Mouse (Mus musculus) liver, embryonic 15.5 days (tissue): ENCODE measurements around the gene Sox30. TPM values are rescaled to one million over a fixed set of nuclear protein-coding genes. Genes with fewer than 3 reads are reported as not detected.

Source experiments
- ATAC-seq: fragments of 200-750 bp; cut with Nextera tagmentation; 2 replicates; pipeline ENCODE4 v1.8.0; 2017; ENCODE audit warnings: moderate number of reproducible peaks, mild to moderate bottlenecking, moderate library complexity; ENCODE audit not compliant: insufficient read depth
- H3K27ac ChIP-seq: fragments of 300-500 bp; sonication (generic); replicated peaks from 2 replicates; pipeline ENCODE4 v1.5.1; 2015; ENCODE audit warnings: mild to moderate bottlenecking, inconsistent platforms
- H3K27me3 ChIP-seq: fragments of 300-500 bp; sonication (generic); 2 replicates; pipeline ENCODE4 v1.6.1; 2015; ENCODE audit warnings: mild to moderate bottlenecking, inconsistent platforms
- H3K36me3 ChIP-seq: fragments of 300-500 bp; sonication (generic); replicated peaks from 2 replicates; pipeline ENCODE4 v1.6.1; 2015; ENCODE audit warnings: moderate library complexity, mild to moderate bottlenecking, inconsistent platforms
- H3K4me1 ChIP-seq: fragments of 300-500 bp; sonication (generic); replicated peaks from 2 replicates; pipeline ENCODE4 v1.6.1; 2015; ENCODE audit warnings: inconsistent platforms
- H3K4me2 ChIP-seq: fragments of 300-500 bp; sonication (generic); 2 replicates; pipeline ENCODE4 v1.6.1; 2015; ENCODE audit warnings: moderate library complexity, mild to moderate bottlenecking, inconsistent platforms
- H3K4me3 ChIP-seq: fragments of 300-500 bp; sonication (generic); replicated peaks from 2 replicates; pipeline ENCODE4 v1.5.1; 2015; ENCODE audit warnings: mild to moderate bottlenecking, inconsistent platforms
- H3K9ac ChIP-seq: fragments of 300-500 bp; sonication (generic); 2 replicates; pipeline ENCODE4 v1.6.1; 2015; ENCODE audit warnings: moderate library complexity, mild to moderate bottlenecking, inconsistent platforms
- H3K9me3 ChIP-seq: fragments of 300-500 bp; sonication (generic); replicated peaks from 2 replicates; pipeline ENCODE4 v1.6.1; 2016; ENCODE audit warnings: inconsistent platforms
- WGBS: fragments of 180-500 bp; shearing (Covaris S2); methylation state at CpG from one replicate; pipeline ENCODE4 v1.1.7; 2015; ENCODE audit warnings: mixed read lengths; ENCODE audit not compliant: insufficient replicate concordance; 5-methylcytosine and 5-hydroxymethylcytosine counted together
- polyA plus RNA-seq: library from polyadenylated mRNA; unstranded; fragments of >200 nt; fragmentation: Nextera tagmentation; extraction: Ambion mirVana; gene quantifications from 2 replicates; pipeline ENCODE4 v1.2.1, GENCODE M21; 2015

Sox30 gene
- not detected in 2 replicates for polyA plus RNA-seq

DNA sequence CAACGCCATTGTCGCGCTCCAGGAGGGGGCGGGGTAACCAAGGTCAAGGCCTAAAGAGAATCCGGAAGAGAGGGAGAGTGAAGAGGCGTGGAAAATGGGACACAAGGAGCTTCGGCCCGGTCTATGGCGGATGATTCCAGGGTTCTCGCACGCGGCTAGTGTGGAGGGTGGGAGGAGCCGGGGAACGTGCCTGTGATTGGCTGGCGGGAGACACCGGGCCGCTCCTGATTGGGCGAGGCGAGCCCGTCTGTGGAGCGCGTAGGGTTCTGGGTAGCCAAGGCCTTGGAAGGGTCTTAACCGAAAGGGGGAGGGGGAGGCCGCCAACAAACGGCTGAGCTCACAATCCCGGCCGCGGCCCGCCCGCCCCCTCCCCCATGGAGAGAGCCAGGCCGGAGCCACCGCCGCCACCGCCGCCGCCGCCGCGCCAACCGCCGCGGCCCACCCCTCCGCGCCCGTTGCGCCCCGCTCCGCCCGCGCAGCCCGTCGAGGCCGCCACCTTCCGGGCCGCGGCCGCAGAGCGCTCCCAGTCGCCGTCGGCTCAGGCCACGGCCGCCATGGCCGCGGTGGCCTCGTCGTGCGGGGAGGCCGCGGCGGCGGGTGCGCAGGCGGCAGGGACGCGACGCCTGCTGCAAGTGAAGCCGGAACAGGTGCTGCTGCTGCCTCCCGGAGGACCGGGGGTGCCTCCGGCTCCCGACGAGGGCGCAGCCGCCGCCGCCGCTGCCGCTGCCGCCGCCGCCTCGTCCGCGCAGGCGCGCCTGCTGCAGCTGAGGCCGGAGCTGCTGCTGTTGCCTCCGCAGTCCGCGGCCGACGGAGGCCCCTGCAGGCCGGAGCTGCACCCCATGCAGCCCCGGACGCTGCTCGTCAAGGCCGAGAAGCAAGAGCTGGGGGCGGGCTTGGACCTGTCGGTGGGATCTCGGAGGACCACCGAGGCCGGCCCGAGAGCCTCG is at the start of gene Sox30:
Gene Sox30 (plus strand): TSS at position 365 of the 947 bp plus-strand sequence.
- Histone ChIP-seq H3K4me2 (peak within 1 kb of the TSS; percentile 77), H3K4me3 (peak within 1 kb of the TSS; percentile 60), H3K9me3 (no peaks in the 10 kb centered on the region), H3K9ac (peak within 1 kb of the TSS; percentile 46; the same call in 1 of the 2 replicates), H3K4me1 (peaks cover 13% of the 10 kb centered on the region; the same call in 1 of the 2 replicates), H3K27me3 (peaks cover 45% of the 10 kb centered on the region), H3K36me3 (no peaks in the 10 kb centered on the region), H3K27ac (no peak within 1 kb of the TSS)
- ATAC-seq, result peak; percentile 64
- WGBS, result 9% methylated on average over 107 of the region's 115 CpGs

DNA sequence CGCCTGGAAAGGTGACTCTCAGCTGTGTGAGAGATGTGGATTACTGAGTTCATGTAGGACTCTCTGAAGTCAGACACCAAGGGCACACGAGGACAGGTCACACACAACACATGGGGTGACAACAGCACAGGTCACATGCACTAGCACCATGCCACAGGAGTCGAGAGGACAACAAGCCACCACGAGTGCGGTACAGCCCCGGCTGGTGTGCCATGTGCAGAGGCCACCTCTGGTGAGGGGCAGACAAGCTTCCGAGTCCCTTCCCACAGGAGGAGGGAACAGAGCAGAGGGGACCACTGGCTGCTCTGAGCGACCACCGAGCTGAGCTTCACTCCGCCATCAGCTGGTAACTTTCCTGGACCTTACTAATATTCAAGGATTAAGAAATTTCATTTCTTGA is 47.3 kb upstream of the Sox30 start:
- Histone ChIP-seq H3K9ac (no peak overlapping the region), H3K27me3 (no peaks in the 10 kb centered on the region), H3K4me3 (no peak overlapping the region), H3K36me3 (peaks cover 47% of the 10 kb centered on the region), H3K27ac (no peak overlapping the region), H3K4me2 (no peak overlapping the region), H3K9me3 (no peaks in the 10 kb centered on the region), H3K4me1 (no peaks in the 10 kb centered on the region)
- no peak for ATAC-seq
- WGBS, result 77% methylated on average over 10 of the region's 10 CpGs

- no peak overlapping the region for H3K9ac ChIP-seq
- no peak for ATAC-seq
- H3K4me1 ChIP-seq, result peaks cover 4% of the 10 kb centered on the region; the same call in 1 of the 2 replicates
- no peaks in the 10 kb centered on the region for H3K9me3 ChIP-seq
- H3K4me3 ChIP-seq, result no peak overlapping the region
- H3K27ac ChIP-seq, result no peak overlapping the region
- no peaks in the 10 kb centered on the region for H3K27me3 ChIP-seq
- 87% methylated on average over 8 of the region's 8 CpGs for WGBS
- peaks cover 41% of the 10 kb centered on the region for H3K36me3 ChIP-seq
- no peak overlapping the region for H3K4me2 ChIP-seq
Observed at GRCm38 (mm10) chr11:45937478-45937877, 42.6 kb upstream of the Sox30 start.

DNA sequence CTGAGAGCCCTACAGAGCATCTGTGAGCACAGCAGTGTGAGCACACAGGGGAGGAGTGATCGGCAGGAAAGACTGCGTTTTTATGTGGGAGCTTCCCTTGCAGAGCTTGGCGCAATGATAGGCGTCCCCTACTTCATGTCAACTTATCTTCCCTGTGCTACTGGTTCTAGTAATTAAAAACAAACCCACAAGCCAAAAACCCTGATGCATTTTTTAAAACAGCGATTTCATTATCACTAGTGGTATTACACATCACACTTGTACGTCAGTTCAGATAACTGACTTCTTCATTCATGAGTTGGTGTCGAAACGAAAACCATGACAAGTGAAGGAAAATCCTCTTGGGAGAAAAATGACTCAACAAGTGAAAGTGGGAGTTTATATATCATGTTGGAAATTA is 41.2 kb upstream of the Sox30 start:
- Histone ChIP-seq H3K27ac (no peak overlapping the region), H3K4me1 (peaks cover 18% of the 10 kb centered on the region), H3K9me3 (no peaks in the 10 kb centered on the region), H3K4me3 (no peak overlapping the region), H3K9ac (no peak overlapping the region), H3K27me3 (no peaks in the 10 kb centered on the region), H3K4me2 (no peak overlapping the region), H3K36me3 (peaks cover 29% of the 10 kb centered on the region)
- ATAC-seq, result no peak
- WGBS, result 64% methylated on average over 8 of the region's 8 CpGs

DNA sequence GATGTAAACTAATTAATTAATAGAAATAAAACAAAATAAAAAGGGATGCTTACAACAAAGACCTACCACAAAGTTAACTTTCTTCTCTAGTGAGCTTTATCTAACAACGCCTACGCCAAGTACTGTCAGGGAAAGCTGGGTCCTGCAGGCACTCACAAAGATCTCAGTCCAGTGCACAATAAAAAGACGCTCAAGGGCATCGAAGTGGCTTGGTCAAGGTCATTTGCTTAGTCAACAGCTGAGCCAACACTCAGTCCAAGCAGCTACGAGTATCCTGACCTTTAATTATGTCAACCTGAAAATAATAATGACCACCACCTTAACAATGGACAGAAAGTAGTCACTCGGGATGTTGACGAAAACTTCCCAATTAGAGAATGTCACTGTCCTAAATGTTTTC is 37.8 kb upstream of the Sox30 start:
- H3K27ac ChIP-seq, result no peak overlapping the region
- H3K36me3 ChIP-seq, result peaks cover 2% of the 10 kb centered on the region; the same call in 1 of the 2 replicates
- no peak overlapping the region for H3K9ac ChIP-seq
- no peak for ATAC-seq
- no peak overlapping the region for H3K4me2 ChIP-seq
- no peaks in the 10 kb centered on the region for H3K9me3 ChIP-seq
- H3K27me3 ChIP-seq, result no peaks in the 10 kb centered on the region
- 86% methylated on average over 7 of the region's 7 CpGs for WGBS
- H3K4me1 ChIP-seq, result peaks cover 25% of the 10 kb centered on the region
- H3K4me3 ChIP-seq, result no peak overlapping the region

DNA sequence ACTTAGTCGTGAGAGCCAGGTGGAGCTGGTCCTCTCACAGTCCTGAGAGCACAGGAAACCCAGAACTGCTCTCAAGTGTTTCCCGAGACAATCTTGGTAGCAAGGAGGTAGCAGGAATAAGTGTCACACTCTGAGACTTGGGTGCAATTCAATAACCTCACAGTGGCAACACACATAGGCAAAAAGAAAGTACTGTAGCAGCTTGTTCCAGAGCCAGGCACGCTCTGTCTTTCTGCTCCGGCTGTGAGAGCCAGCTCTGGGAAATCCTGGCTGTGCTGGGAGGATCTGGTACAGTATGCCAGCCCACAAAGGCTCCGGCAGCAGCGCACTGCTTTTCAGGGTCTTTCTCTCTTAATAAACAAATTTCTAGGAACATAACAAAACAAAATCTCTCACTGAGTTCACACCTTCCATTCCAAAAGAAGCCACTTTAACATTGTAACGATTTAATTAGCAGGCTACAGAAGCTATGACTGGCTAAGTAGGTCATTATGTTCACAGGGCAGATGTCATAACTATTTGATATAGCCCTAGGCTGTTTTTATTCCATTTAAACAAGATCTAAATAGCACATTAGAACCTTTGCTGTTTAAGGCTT is 36.9 kb upstream of the Sox30 start:
- H3K27me3 ChIP-seq, result no peaks in the 10 kb centered on the region
- no peak overlapping the region for H3K27ac ChIP-seq
- 0 out of 2 replicates have a peak, but pooled peaks cover 2% of the 10 kb centered on the region for H3K36me3 ChIP-seq
- H3K4me2 ChIP-seq, result peak overlapping the region; percentile 99
- H3K4me1 ChIP-seq, result peaks cover 25% of the 10 kb centered on the region
- H3K4me3 ChIP-seq, result peak overlapping the region; percentile 87
- no peak overlapping the region for H3K9ac ChIP-seq
- ATAC-seq, result no peak
- H3K9me3 ChIP-seq, result no peaks in the 10 kb centered on the region
- WGBS, result 74% methylated on average over 7 of the region's 7 CpGs

DNA sequence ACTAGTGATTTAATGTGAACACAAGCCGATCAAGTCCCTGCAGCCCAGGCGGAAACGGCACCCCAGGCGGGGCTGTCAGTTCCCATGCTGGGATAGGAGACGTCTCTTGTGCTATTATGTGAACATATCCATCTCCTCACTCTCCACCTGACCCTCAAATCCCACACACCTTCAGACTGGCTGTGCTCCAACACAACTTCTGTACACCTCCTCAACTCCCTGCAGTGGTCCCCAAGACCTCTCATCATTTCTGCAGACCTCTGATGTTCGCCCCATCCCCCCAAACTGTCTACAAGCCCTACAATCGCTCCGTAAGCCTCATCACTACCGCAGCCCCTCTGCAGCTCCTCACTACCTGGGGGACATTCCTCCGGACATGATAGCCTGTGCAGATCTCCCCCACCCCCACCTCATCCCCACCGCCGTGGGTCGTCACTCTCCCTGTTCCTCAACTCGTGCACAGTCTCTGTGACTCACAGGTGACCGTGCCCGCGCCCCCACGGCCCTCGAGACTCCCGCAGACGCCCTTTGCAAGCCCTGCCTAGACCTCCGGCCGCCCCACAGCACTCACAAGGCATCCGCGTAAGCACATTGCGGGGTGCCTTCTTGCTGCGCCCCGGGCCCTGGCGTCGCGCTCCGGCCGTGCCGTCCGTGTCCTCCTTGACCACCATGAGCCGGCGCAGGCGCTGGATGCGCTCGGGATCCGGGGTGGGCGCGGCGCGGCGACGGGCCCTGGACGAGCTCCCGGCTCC is 36.0 kb upstream of the Sox30 start:
- Histone ChIP-seq H3K27ac (peak overlapping the region; percentile 66), H3K27me3 (no peaks in the 10 kb centered on the region), H3K9ac (peak overlapping the region; percentile 77), H3K9me3 (no peaks in the 10 kb centered on the region), H3K4me3 (peak overlapping the region; percentile 87), H3K4me2 (peak overlapping the region; percentile 99), H3K4me1 (peaks cover 25% of the 10 kb centered on the region), H3K36me3 (0 out of 2 replicates have a peak, but pooled peaks cover 8% of the 10 kb centered on the region)
- ATAC-seq, result peak; percentile 34
- WGBS, result under 1% methylated on average over 49 of the region's 49 CpGs

DNA sequence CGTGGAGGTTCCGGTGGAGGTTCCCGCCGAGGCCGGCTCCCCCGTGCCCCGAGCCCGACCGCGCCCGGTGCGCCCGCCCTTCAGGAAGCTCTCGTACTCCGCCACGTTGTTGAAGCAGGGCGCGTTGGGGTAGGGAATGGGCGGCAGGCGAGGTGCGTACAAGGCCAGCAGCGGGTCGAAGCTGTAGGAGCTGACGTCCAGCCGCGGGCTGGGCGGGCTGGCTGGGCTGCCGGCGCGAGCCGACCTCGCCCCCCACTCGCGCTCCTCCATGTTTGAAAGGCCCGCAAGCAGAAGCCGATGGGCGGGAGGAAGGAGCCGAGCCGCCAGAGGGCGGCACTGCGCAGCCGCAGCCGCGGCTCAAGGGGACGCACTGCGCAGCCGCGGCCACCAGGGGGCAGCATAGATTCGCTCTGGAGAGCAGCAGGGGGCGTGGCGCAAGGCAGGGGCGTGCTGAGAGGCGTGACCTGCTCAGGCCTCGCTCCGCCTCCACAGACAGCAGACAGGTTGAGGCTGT is 35.4 kb upstream of the Sox30 start, which contains the start of gene Lsm11:
Gene Lsm11 (minus strand): TSS at position 293 of the 514 bp plus-strand sequence.
- 0% methylated on average over 52 of the region's 55 CpGs for WGBS
- Histone ChIP-seq H3K4me3 (peak within 1 kb of the TSS; percentile 87), H3K9ac (peak within 1 kb of the TSS; percentile 77), H3K9me3 (no peaks in the 10 kb centered on the region), H3K36me3 (peaks cover 14% of the 10 kb centered on the region), H3K27ac (peak within 1 kb of the TSS; percentile 66), H3K4me1 (peaks cover 22% of the 10 kb centered on the region), H3K27me3 (no peaks in the 10 kb centered on the region), H3K4me2 (peak within 1 kb of the TSS; percentile 99)
- ATAC-seq, result peak; percentile 91

- H3K36me3 ChIP-seq, result peaks cover 30% of the 10 kb centered on the region
- no peak overlapping the region for H3K27ac ChIP-seq
- no peaks in the 10 kb centered on the region for H3K27me3 ChIP-seq
- ATAC-seq, result no peak
- WGBS, result 67% methylated on average over 4 of the region's 4 CpGs
- no peaks in the 10 kb centered on the region for H3K9me3 ChIP-seq
- H3K4me3 ChIP-seq, result no peak overlapping the region
- H3K4me1 ChIP-seq, result peaks cover 22% of the 10 kb centered on the region
- no peak overlapping the region for H3K9ac ChIP-seq
- H3K4me2 ChIP-seq, result no peak overlapping the region
Observed at GRCm38 (mm10) chr11:45946796-45947195, 33.3 kb upstream of the Sox30 start.

- Histone ChIP-seq H3K4me1 (peaks cover 22% of the 10 kb centered on the region), H3K27ac (no peak overlapping the region), H3K27me3 (no peaks in the 10 kb centered on the region), H3K9ac (no peak overlapping the region), H3K4me3 (no peak overlapping the region), H3K4me2 (no peak overlapping the region), H3K9me3 (no peaks in the 10 kb centered on the region), H3K36me3 (peaks cover 37% of the 10 kb centered on the region)
- no peak for ATAC-seq
- 49% methylated on average over 2 of the region's 2 CpGs for WGBS
Observed at GRCm38 (mm10) chr11:45947491-45947890, 32.6 kb upstream of the Sox30 start.
